Mouse (Mus musculus) CD4-positive, CD25-positive, alpha-beta regulatory T cell, adult 4 months (primary cell): ENCODE data around the gene Shf. TPM values are rescaled to one million over a fixed set of nuclear protein-coding genes. Genes with fewer than 3 reads are reported as not detected.

Source experiments
- ATAC-seq: one replicate; pipeline ENCODE4 v1.8.0; 2017
- polyA plus RNA-seq, 2 experiments: library from polyadenylated mRNA; unstranded; fragments of 100-300 nt; shearing (Covaris generic); gene quantifications; one replicate each; pipeline ENCODE4 v1.2.1; 2017

The Shf gene
- polyA plus RNA-seq, 2 experiments from 2014 or later: 0.42 TPM; not detected in 1

GRCm38 (mm10) chr2:122368081-122368971 lies 636 bp downstream of the Shf start:
- ATAC-seq: peak; percentile 20

- no peak for ATAC-seq
These were observed 1.3 kb downstream of the Shf start for GRCm38 (mm10) chr2:122367701-122368080.

GRCm38 (mm10) chr2:122367181-122367580 lies 1.8 kb downstream of the Shf start:
- no peak for ATAC-seq

- ATAC-seq: no peak
These were observed 2.3 kb downstream of the Shf start for GRCm38 (mm10) chr2:122366706-122367105.

GRCm38 (mm10) chr2:122366039-122366438 lies 2.9 kb downstream of the Shf start:
- no peak for ATAC-seq

- ATAC-seq: no peak
These were observed 3.6 kb downstream of the Shf start for GRCm38 (mm10) chr2:122365244-122365866.

GRCm38 (mm10) chr2:122364352-122364944 lies 4.5 kb downstream of the Shf start:
- ATAC-seq: no peak

- no peak for ATAC-seq
These were observed 6.1 kb downstream of the Shf start for GRCm38 (mm10) chr2:122362622-122363523.

- peak; percentile 10 for ATAC-seq
These were observed 6.9 kb downstream of the Shf start for GRCm38 (mm10) chr2:122361868-122362621.

GRCm38 (mm10) chr2:122361181-122361580 lies 7.8 kb downstream of the Shf start:
- peak; percentile 64 for ATAC-seq

GRCm38 (mm10) chr2:122360310-122360709 lies 8.7 kb downstream of the Shf start:
- no peak for ATAC-seq

- no peak for ATAC-seq
These were observed 12.8 kb downstream of the Shf start for GRCm38 (mm10) chr2:122356187-122356586.

- ATAC-seq: no peak
These were observed 13.6 kb downstream of the Shf start for GRCm38 (mm10) chr2:122355389-122355788.

GRCm38 (mm10) chr2:122354191-122354929 lies 14.6 kb downstream of the Shf start:
- ATAC-seq: no peak

- ATAC-seq: no peak
These were observed 15.2 kb downstream of the Shf start for GRCm38 (mm10) chr2:122353765-122354164.

- no peak for ATAC-seq
These were observed 16.0 kb downstream of the Shf start for GRCm38 (mm10) chr2:122352992-122353391.

GRCm38 (mm10) chr2:122351931-122352329 lies 17.0 kb downstream of the Shf start:
- no peak for ATAC-seq

- ATAC-seq: no peak
These were observed 17.6 kb downstream of the Shf start for GRCm38 (mm10) chr2:122351156-122351930.

GRCm38 (mm10) chr2:122349136-122349785 lies 19.7 kb downstream of the Shf start:
- peak; percentile 7 for ATAC-seq
